Mouse (Mus musculus): ENCODE measurements around the gene Trmt13. TPM values are rescaled to one million over a fixed set of nuclear protein-coding genes. Genes with fewer than 3 reads are reported as not detected.
A peak's percentile ranks its signal among the peaks of the same experiment; 100 is the strongest.

Trmt13 gene
- polyA plus RNA-seq, 1 experiment from 2014 or later = 7.6 TPM

GRCm38 (mm10) chr3:116637693-116638476, 23.5 kb upstream of the Trmt13 start:
- H3K4me3 ChIP-seq (ENCODE audit: low read depth, low read length) = no peak overlapping the region
- H3K27me3 ChIP-seq (ENCODE audit: insufficient read depth, low read length) = no peaks in the 10 kb centered on the region
- ATAC-seq = no peak
- H3K4me1 ChIP-seq (ENCODE audit: insufficient read depth) = peaks cover 10% of the 10 kb centered on the region
- H3K9me3 ChIP-seq (ENCODE audit: low read length) = no peaks in the 10 kb centered on the region
- TF ChIP-seq EP300 (IDR thresholded peaks at IDR 0.05; ENCODE audit: low read depth) (no peak), CTCF (IDR thresholded peaks at IDR 0.05; ENCODE audit: low read depth) (no peak)
- peaks cover 82% of the 10 kb centered on the region for H3K36me3 ChIP-seq (replicated peaks; ENCODE audit: insufficient read depth, low read length)
- no peak overlapping the region for H3K27ac ChIP-seq (ENCODE audit: low read depth)
- H3K9ac ChIP-seq (replicated peaks) = no peak overlapping the region
- H3K4me2 ChIP-seq (ENCODE audit: low read depth, low read length) = no peak overlapping the region
- 78% methylated on average over 9 of the region's 9 CpGs for WGBS (ENCODE audit: insufficient replicate concordance)
- no peak for DNase-seq

DNA sequence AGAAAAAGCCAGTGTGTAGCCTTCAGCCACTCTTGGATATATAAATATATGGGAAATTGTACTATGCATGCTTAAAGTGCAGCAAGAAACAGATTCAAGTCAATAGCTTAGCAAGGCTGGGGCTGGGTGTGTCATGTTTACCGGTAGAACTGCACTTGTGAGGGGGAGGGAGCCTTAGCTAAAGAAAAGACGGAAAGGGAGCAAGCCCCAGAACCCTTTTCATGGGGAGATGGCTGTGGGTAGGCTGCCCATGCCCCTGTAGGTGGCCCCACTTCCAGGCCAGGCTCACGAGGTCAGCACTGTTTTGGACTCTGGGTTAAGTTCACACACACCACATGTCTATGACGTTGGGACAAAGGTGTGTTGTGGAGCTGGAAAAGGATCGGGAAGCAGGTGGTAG, 21.4 kb upstream of the Trmt13 start:
- ATAC-seq = no peak
- H3K9me3 ChIP-seq (ENCODE audit: low read length) = no peaks in the 10 kb centered on the region
- peaks cover 74% of the 10 kb centered on the region for H3K36me3 ChIP-seq (replicated peaks; ENCODE audit: insufficient read depth, low read length)

DNA sequence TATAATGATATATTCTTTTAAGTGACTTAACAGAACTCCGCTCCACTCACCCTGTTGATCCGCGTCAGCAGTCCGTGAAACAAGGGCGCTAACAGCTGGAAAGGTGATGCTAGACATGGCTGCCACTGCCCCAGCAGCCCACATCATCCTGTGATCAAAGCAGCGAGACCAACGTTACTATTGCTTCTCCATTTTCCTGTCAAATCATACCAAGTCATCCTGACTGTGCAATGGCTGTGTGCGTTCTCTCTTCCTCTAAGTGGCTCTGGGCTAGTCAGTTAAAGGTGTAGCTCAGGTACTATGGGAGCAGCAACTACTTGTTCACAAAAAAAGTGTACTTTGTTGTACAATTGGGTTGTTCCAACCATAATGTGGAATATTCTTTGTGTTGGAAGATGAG, 20.5 kb upstream of the Trmt13 start:
- Histone ChIP-seq H3K27ac (ENCODE audit: low read depth) (peak overlapping the region; percentile 45; the same call in 1 of the 2 replicates), H3K27me3 (ENCODE audit: insufficient read depth, low read length) (no peaks in the 10 kb centered on the region), H3K9ac (replicated peaks) (no peak overlapping the region), H3K4me1 (ENCODE audit: insufficient read depth) (peaks cover 8% of the 10 kb centered on the region), H3K4me2 (ENCODE audit: low read depth, low read length) (no peak overlapping the region), H3K9me3 (ENCODE audit: low read length) (no peaks in the 10 kb centered on the region), H3K4me3 (ENCODE audit: low read depth, low read length) (no peak overlapping the region), H3K36me3 (replicated peaks; ENCODE audit: insufficient read depth, low read length) (peaks cover 76% of the 10 kb centered on the region)
- no peak for TF ChIP-seq CTCF (IDR thresholded peaks at IDR 0.05; ENCODE audit: low read depth)
- TF ChIP-seq EP300 (IDR thresholded peaks at IDR 0.05; ENCODE audit: low read depth) = no peak
- DNase-seq = no peak
- ATAC-seq = no peak
- WGBS (ENCODE audit: insufficient replicate concordance) = 84% methylated on average over 8 of the region's 8 CpGs

More for the DNA sequence above, 21.4 kb upstream of the Trmt13 start:
- Histone ChIP-seq H3K4me3 (ENCODE audit: low read depth, low read length) (no peak overlapping the region), H3K27me3 (ENCODE audit: insufficient read depth, low read length) (no peaks in the 10 kb centered on the region), H3K4me1 (ENCODE audit: insufficient read depth) (peaks cover 10% of the 10 kb centered on the region), H3K27ac (ENCODE audit: low read depth) (no peak overlapping the region), H3K4me2 (ENCODE audit: low read depth, low read length) (no peak overlapping the region), H3K9ac (replicated peaks) (no peak overlapping the region)
- WGBS (ENCODE audit: insufficient replicate concordance) = 72% methylated on average over 5 of the region's 5 CpGs
- TF ChIP-seq EP300 (IDR thresholded peaks at IDR 0.05; ENCODE audit: low read depth) (no peak), CTCF (IDR thresholded peaks at IDR 0.05; ENCODE audit: low read depth) (no peak)
- no peak for DNase-seq

GRCm38 (mm10) chr3:116634091-116634490, 19.7 kb upstream of the Trmt13 start:
- Histone ChIP-seq H3K4me2 (ENCODE audit: low read depth, low read length) (no peak overlapping the region), H3K36me3 (replicated peaks; ENCODE audit: insufficient read depth, low read length) (peaks cover 71% of the 10 kb centered on the region), H3K4me3 (ENCODE audit: low read depth, low read length) (no peak overlapping the region), H3K27me3 (ENCODE audit: insufficient read depth, low read length) (no peaks in the 10 kb centered on the region), H3K9me3 (ENCODE audit: low read length) (no peaks in the 10 kb centered on the region), H3K4me1 (ENCODE audit: insufficient read depth) (peaks cover 3% of the 10 kb centered on the region), H3K27ac (ENCODE audit: low read depth) (peak overlapping the region; percentile 45; the same call in 1 of the 2 replicates), H3K9ac (replicated peaks) (no peak overlapping the region)
- DNase-seq = no peak
- no peak for TF ChIP-seq CTCF (IDR thresholded peaks at IDR 0.05; ENCODE audit: low read depth)
- no peak for TF ChIP-seq EP300 (IDR thresholded peaks at IDR 0.05; ENCODE audit: low read depth)
- no peak for ATAC-seq
- WGBS (ENCODE audit: insufficient replicate concordance) = 71% methylated on average over 3 of the region's 3 CpGs

GRCm38 (mm10) chr3:116632971-116633370, 18.6 kb upstream of the Trmt13 start:
- Histone ChIP-seq H3K4me3 (ENCODE audit: low read depth, low read length) (no peak overlapping the region), H3K27ac (ENCODE audit: low read depth) (no peak overlapping the region), H3K9ac (replicated peaks) (no peak overlapping the region), H3K9me3 (ENCODE audit: low read length) (no peaks in the 10 kb centered on the region), H3K4me1 (ENCODE audit: insufficient read depth) (0 out of 2 replicates have a peak, but pooled peaks cover 2% of the 10 kb centered on the region), H3K27me3 (ENCODE audit: insufficient read depth, low read length) (no peaks in the 10 kb centered on the region), H3K36me3 (replicated peaks; ENCODE audit: insufficient read depth, low read length) (peaks cover 71% of the 10 kb centered on the region), H3K4me2 (ENCODE audit: low read depth, low read length) (no peak overlapping the region)
- WGBS (ENCODE audit: insufficient replicate concordance) = 57% methylated on average over 3 of the region's 3 CpGs
- DNase-seq (no peak), ATAC-seq (peak; percentile 89)
- TF ChIP-seq CTCF (IDR thresholded peaks at IDR 0.05; ENCODE audit: low read depth) (no peak), EP300 (IDR thresholded peaks at IDR 0.05; ENCODE audit: low read depth) (no peak)

DNA sequence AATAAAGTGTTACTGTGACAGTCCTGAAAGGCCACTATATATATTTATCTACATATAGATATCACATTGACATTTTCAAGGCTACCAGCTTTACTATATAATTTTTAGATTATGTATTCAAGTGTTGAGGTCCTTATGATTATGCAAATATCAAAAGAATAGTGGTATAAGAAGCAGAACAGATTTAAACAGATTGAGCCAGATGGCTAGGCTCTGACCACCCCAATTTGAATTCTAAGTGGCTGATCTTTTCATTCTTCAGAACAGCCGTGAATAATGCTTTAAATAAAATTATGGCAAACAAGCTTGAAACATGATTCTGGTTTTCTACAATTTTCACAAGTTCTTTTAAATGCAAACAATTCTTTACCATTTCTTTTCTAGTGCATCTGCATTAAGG, 17.1 kb upstream of the Trmt13 start:
- peaks cover 70% of the 10 kb centered on the region for H3K36me3 ChIP-seq (replicated peaks; ENCODE audit: insufficient read depth, low read length)
- H3K4me1 ChIP-seq (ENCODE audit: insufficient read depth) = 0 out of 2 replicates have a peak, but pooled peaks cover 2% of the 10 kb centered on the region
- no peak for ATAC-seq
- no peaks in the 10 kb centered on the region for H3K9me3 ChIP-seq (ENCODE audit: low read length)
- H3K27me3 ChIP-seq (ENCODE audit: insufficient read depth, low read length) = no peaks in the 10 kb centered on the region
- no peak overlapping the region for H3K27ac ChIP-seq (ENCODE audit: low read depth)
- WGBS (ENCODE audit: insufficient replicate concordance) = 80% methylated on average over 1 of the region's 1 CpGs
- DNase-seq = no peak
- no peak overlapping the region for H3K4me2 ChIP-seq (ENCODE audit: low read depth, low read length)
- TF ChIP-seq CTCF (IDR thresholded peaks at IDR 0.05; ENCODE audit: low read depth) = no peak
- TF ChIP-seq EP300 (IDR thresholded peaks at IDR 0.05; ENCODE audit: low read depth) = no peak
- H3K4me3 ChIP-seq (ENCODE audit: low read depth, low read length) = no peak overlapping the region
- H3K9ac ChIP-seq (replicated peaks) = no peak overlapping the region
